Mouse (Mus musculus) liver, embryonic 11.5 days (tissue): Measurements from ENCODE around the gene Steap3. TPM values are rescaled to one million over a fixed set of nuclear protein-coding genes. Genes with fewer than 3 reads are reported as not detected.

ENCODE experiments used
- ATAC-seq: fragments of 200-750 bp; cut with Nextera tagmentation; replicated peaks from 2 replicates; pipeline ENCODE4 v1.8.0; 2017; ENCODE audit warnings: moderate number of reproducible peaks, mild to moderate bottlenecking, moderate TSS enrichment, moderate library complexity; ENCODE audit not compliant: low FRiP score
- DNase-seq: peaks from one replicate; pipeline ENCODE4 v3.0.0-alpha.2; 2017; ENCODE audit warnings: low spot score
- H3K27ac ChIP-seq: fragments of 300-500 bp; sonication (generic); 2 replicates; pipeline ENCODE4 v1.5.1; 2014; ENCODE audit warnings: mild to moderate bottlenecking, low read depth, low read length, control low read depth
- H3K27me3 ChIP-seq: fragments of 300-500 bp; sonication (generic); replicated peaks from 2 replicates; pipeline ENCODE4 v1.6.1; 2014; ENCODE audit warnings: low read length, mixed read lengths; ENCODE audit not compliant: control insufficient read depth, insufficient read depth
- H3K36me3 ChIP-seq: fragments of 300-500 bp; sonication (generic); 2 replicates; pipeline ENCODE4 v1.6.1; 2014; ENCODE audit warnings: mild to moderate bottlenecking, low read length, moderate library complexity, mixed read lengths; ENCODE audit not compliant: control insufficient read depth, insufficient read depth
- H3K4me1 ChIP-seq: fragments of 300-500 bp; sonication (generic); replicated peaks from 2 replicates; pipeline ENCODE4 v1.6.1; 2014; ENCODE audit warnings: low read length, mixed read lengths; ENCODE audit not compliant: control insufficient read depth, insufficient read depth
- H3K4me2 ChIP-seq: fragments of 300-500 bp; sonication (generic); 2 replicates; pipeline ENCODE4 v1.6.1; 2014; ENCODE audit warnings: mild to moderate bottlenecking, control low read depth, moderate library complexity
- H3K4me3 ChIP-seq: fragments of 300-500 bp; sonication (generic); 2 replicates; pipeline ENCODE4 v1.5.1; 2014; ENCODE audit warnings: low read depth, low read length, control low read depth
- H3K9ac ChIP-seq: fragments of 300-500 bp; sonication (generic); 2 replicates; pipeline ENCODE4 v1.6.1; 2014; ENCODE audit warnings: low read depth, low read length, control low read depth
- H3K9me3 ChIP-seq: fragments of 300-500 bp; sonication (generic); 2 replicates; pipeline ENCODE4 v1.6.1; 2016; ENCODE audit warnings: low read length, inconsistent platforms, mixed read lengths; ENCODE audit not compliant: control insufficient read depth
- WGBS: fragments of 180-500 bp; shearing (Covaris S2); extraction: QIAGEN DNeasy Blood & Tissue Kit; methylation state at CpG from one replicate; pipeline ENCODE4 v1.1.7; 2014; 5-methylcytosine and 5-hydroxymethylcytosine counted together
- polyA plus RNA-seq: library from polyadenylated mRNA; unstranded; fragments of >200 nt; fragmentation: Nextera tagmentation; extraction: Ambion mirVana; gene quantifications from 2 replicates; pipeline ENCODE4 v1.2.1, GENCODE M21; 2014

Steap3 gene
- polyA plus RNA-seq, 1 experiment from 2014 or later, result 74.7 TPM

DNA sequence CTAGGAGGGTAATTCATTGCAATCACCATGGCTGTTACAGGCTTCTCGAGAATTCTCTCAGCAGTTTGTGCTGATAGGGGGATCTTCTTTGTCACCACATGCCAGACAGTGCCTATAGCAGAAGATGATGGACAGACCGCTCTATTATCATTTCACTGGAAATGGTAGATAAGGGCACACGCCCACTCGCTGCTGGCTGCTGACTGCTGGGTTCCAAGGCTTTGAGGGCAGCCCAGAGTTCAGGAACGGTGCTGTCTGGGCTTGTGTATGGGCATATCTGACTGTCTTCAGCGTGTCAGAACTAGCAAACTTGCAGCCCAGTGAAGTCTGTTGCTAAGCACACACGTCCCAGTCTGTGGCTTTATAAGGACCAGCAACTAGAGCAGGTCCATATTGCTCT is 13.3 kb downstream of the Steap3 start:
- H3K36me3 ChIP-seq, result no peaks in the 10 kb centered on the region
- 32% methylated on average over 7 of the region's 7 CpGs for WGBS
- no peaks in the 10 kb centered on the region for H3K27me3 ChIP-seq
- 0 out of 2 replicates have a peak overlapping the region, but pooled peaks have one; percentile 39 for H3K4me3 ChIP-seq
- DNase-seq, result peak; percentile 58
- H3K9me3 ChIP-seq, result no peaks in the 10 kb centered on the region
- ATAC-seq, result peak; percentile 95
- peak overlapping the region; percentile 47 for H3K9ac ChIP-seq
- H3K4me1 ChIP-seq, result peaks cover 47% of the 10 kb centered on the region
- peak overlapping the region; percentile 98 for H3K27ac ChIP-seq
- H3K4me2 ChIP-seq, result peak overlapping the region; percentile 70

GRCm38 (mm10) chr1:120258744-120259143 is 13.8 kb downstream of the Steap3 start:
- 29% methylated on average over 9 of the region's 9 CpGs for WGBS

GRCm38 (mm10) chr1:120258245-120258644 is 14.3 kb downstream of the Steap3 start:
- Histone ChIP-seq H3K27ac (peak overlapping the region; percentile 98), H3K9ac (peak overlapping the region; percentile 60), H3K4me2 (peak overlapping the region; percentile 70), H3K9me3 (no peaks in the 10 kb centered on the region), H3K4me1 (peaks cover 47% of the 10 kb centered on the region), H3K27me3 (no peaks in the 10 kb centered on the region), H3K4me3 (peak overlapping the region; percentile 39), H3K36me3 (no peaks in the 10 kb centered on the region)
- 67% methylated on average over 8 of the region's 8 CpGs for WGBS
- DNase-seq (no peak), ATAC-seq (no peak)

More at GRCm38 (mm10) chr1:120258744-120259143, 13.8 kb downstream of the Steap3 start:
- peaks cover 47% of the 10 kb centered on the region for H3K4me1 ChIP-seq
- peak overlapping the region; percentile 98 for H3K27ac ChIP-seq
- H3K36me3 ChIP-seq, result no peaks in the 10 kb centered on the region
- peak overlapping the region; percentile 70 for H3K4me2 ChIP-seq
- peak overlapping the region; percentile 39 for H3K4me3 ChIP-seq
- DNase-seq, result peak; percentile 46
- H3K9me3 ChIP-seq, result no peaks in the 10 kb centered on the region
- no peaks in the 10 kb centered on the region for H3K27me3 ChIP-seq
- H3K9ac ChIP-seq, result peak overlapping the region; percentile 60
- ATAC-seq, result peak; percentile 40

DNA sequence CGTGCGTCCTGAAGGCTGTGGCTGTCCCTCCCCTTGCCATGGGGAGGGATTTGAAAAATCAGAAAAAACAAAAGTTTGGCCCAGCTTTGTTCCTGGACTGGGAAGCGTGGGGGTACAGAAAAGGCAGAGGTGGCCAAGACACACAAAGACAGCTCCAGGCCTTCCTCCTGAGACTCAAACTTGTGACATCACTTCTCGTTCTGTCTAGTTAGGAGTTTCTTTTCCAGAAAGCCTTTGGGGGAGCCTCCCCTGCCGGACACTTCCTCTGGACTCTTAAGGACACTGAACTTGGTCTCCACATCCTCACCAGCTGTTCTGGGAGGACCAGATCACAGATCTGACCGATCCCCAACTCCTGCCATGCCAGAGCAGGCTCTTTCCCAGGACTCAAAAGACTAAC is 18.8 kb downstream of the Steap3 start:
- H3K27ac ChIP-seq, result no peak overlapping the region
- WGBS, result 93% methylated on average over 6 of the region's 6 CpGs
- ATAC-seq (no peak), DNase-seq (no peak)
- no peak overlapping the region for H3K9ac ChIP-seq
- no peaks in the 10 kb centered on the region for H3K9me3 ChIP-seq
- no peaks in the 10 kb centered on the region for H3K27me3 ChIP-seq
- no peaks in the 10 kb centered on the region for H3K36me3 ChIP-seq
- H3K4me3 ChIP-seq, result no peak overlapping the region
- peaks cover 19% of the 10 kb centered on the region for H3K4me1 ChIP-seq
- no peak overlapping the region for H3K4me2 ChIP-seq

DNA sequence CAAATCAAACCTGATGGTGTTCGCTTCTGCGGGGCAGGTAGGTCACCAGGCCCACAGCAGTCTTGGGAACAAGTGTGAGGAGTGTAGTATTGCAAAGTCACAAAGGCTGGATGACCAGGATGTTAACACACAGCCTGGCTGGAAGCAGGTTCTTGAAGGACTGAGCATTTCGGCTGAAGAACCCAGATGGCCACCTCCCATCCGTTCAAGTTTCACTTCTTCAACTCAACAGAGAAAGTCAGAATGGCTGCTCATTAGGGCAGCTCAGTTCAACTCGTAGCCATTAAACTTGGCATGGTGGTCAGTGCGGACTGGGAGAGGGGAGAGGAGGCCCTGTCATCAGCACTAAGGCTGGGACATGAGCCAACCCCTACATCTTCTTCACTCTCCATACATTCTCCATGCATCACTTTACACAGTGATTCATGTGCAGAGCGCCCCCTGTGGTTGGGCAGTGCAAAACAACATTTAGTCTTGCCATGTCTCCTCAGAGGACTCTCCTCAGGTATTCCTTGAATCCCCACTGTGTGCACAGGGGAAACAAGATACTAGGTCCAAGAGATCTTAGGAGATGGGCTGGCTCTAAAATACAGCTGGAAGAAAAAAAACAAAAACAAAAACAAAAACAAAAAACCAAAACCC is 19.9 kb downstream of the Steap3 start:
- H3K4me1 ChIP-seq, result peaks cover 14% of the 10 kb centered on the region
- H3K9me3 ChIP-seq, result no peaks in the 10 kb centered on the region
- H3K9ac ChIP-seq, result no peak overlapping the region
- 89% methylated on average over 7 of the region's 7 CpGs for WGBS
- H3K27ac ChIP-seq, result no peak overlapping the region
- H3K36me3 ChIP-seq, result no peaks in the 10 kb centered on the region
- H3K4me2 ChIP-seq, result no peak overlapping the region
- no peak overlapping the region for H3K4me3 ChIP-seq
- no peaks in the 10 kb centered on the region for H3K27me3 ChIP-seq
- no peak for DNase-seq
- ATAC-seq, result no peak

DNA sequence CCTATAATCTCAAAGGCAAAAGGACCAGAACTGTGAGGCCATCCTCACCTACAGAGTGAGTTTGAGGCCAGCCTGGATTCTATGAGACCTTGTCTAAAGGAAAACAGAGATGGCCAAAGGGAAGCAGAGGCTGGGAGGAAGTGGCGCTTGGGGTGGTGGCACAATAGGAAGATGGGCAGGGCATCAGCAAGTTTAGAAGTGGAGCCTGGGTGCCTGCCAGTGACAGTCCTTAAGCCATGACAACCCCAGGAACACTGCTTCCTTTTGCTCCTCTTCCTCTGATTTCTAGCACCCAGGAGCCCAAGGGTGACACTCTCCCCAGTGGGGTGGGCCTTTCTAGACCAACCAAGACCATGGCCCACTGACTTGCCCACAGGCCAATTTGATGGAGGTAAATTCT is 21.3 kb downstream of the Steap3 start:
- Histone ChIP-seq H3K4me3 (no peak overlapping the region), H3K36me3 (no peaks in the 10 kb centered on the region), H3K9ac (no peak overlapping the region), H3K4me1 (peaks cover 9% of the 10 kb centered on the region), H3K27me3 (no peaks in the 10 kb centered on the region), H3K9me3 (no peaks in the 10 kb centered on the region), H3K27ac (no peak overlapping the region), H3K4me2 (no peak overlapping the region)
- no peak for ATAC-seq
- no peak for DNase-seq
- 100% methylated on average over 1 of the region's 1 CpGs for WGBS

- no peaks in the 10 kb centered on the region for H3K36me3 ChIP-seq
- no peak overlapping the region for H3K4me2 ChIP-seq
Observed at GRCm38 (mm10) chr1:120250586-120250985, 21.9 kb downstream of the Steap3 start.

GRCm38 (mm10) chr1:120249842-120250241 is 22.7 kb downstream of the Steap3 start:
- peaks cover 9% of the 10 kb centered on the region for H3K4me1 ChIP-seq
- H3K4me3 ChIP-seq, result no peak overlapping the region
- ATAC-seq, result no peak; the same call in 1 of the 2 replicates
- no peaks in the 10 kb centered on the region for H3K9me3 ChIP-seq
- DNase-seq, result no peak
- no peak overlapping the region for H3K27ac ChIP-seq
- no peak overlapping the region for H3K4me2 ChIP-seq
- H3K27me3 ChIP-seq, result no peaks in the 10 kb centered on the region
- WGBS, result 86% methylated on average over 5 of the region's 5 CpGs
- no peak overlapping the region for H3K9ac ChIP-seq
- no peaks in the 10 kb centered on the region for H3K36me3 ChIP-seq

More at GRCm38 (mm10) chr1:120250586-120250985, 21.9 kb downstream of the Steap3 start:
- DNase-seq (no peak), ATAC-seq (0 out of 2 replicates have a peak, but pooled peaks have one; percentile 37)
- no peak overlapping the region for H3K4me3 ChIP-seq
- H3K27me3 ChIP-seq, result no peaks in the 10 kb centered on the region
- 70% methylated on average over 3 of the region's 3 CpGs for WGBS
- H3K9me3 ChIP-seq, result no peaks in the 10 kb centered on the region
- H3K9ac ChIP-seq, result no peak overlapping the region
- peaks cover 9% of the 10 kb centered on the region for H3K4me1 ChIP-seq
- no peak overlapping the region for H3K27ac ChIP-seq

GRCm38 (mm10) chr1:120248156-120248555 is 24.3 kb downstream of the Steap3 start:
- H3K4me1 ChIP-seq, result peaks cover 9% of the 10 kb centered on the region
- no peaks in the 10 kb centered on the region for H3K27me3 ChIP-seq
- H3K27ac ChIP-seq, result no peak overlapping the region
- 0 out of 2 replicates have a peak, but pooled peaks cover 5% of the 10 kb centered on the region for H3K36me3 ChIP-seq
- H3K4me2 ChIP-seq, result no peak overlapping the region
- no peak overlapping the region for H3K9ac ChIP-seq
- H3K4me3 ChIP-seq, result no peak overlapping the region
- ATAC-seq, result no peak
- WGBS, result 80% methylated on average over 5 of the region's 5 CpGs
- no peak for DNase-seq
- no peaks in the 10 kb centered on the region for H3K9me3 ChIP-seq
